Comparison of ENCODE assay signal across 20 mouse cellular contexts in the genomic region with DNA sequence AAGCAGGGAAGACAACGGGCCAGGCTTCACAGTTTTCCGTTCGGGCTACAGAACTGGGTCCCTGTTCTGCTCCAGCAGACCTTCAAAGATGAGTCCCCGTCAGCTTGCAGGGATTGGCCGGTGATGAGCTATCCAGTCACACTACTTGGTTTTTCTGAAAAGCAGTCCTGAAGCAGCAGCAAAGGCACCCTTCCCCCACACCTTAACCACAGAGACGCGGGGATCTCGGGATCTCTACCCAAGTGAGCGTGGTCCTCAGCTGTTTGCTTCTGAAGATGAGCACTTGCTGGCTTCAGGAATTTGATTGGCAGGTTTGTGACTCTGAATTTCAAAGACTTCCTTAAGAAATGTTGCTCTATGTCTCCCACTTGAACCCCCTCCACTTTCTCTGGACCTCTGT.
DNase-seq lines count a peak whose midpoint lies in the region; ATAC-seq lines count a peak whose summit lies in the region.
"Had no signal": no experiment of that assay in that cellular context is flagged by ENCODE, and none has a peak within 500 bp of the region (broad histone marks: within the 10 kb centered on the region; RNA-seq: fewer than 3 reads in every experiment).

No protein-coding gene starts in this region.

- H3K4me2 ChIP-seq in neural tube, embryonic 12.5 days (replicated peaks), result 0 out of 2 replicates have a peak overlapping the region, but pooled peaks have one; percentile 3
- H3K4me2 ChIP-seq in midbrain, embryonic 13.5 days (replicated peaks), result peak overlapping the region; percentile 16; the same call in 1 of the 2 replicates
- H3K4me2 ChIP-seq: embryonic facial prominence, embryonic 12.5 days; heart, embryonic 15.5 days had no signal

- H3K4me3 ChIP-seq in heart, embryonic 10.5 days, result no peak overlapping the region
- no peak overlapping the region for H3K4me3 ChIP-seq in neural tube, embryonic 12.5 days
- no peak overlapping the region for H3K4me3 ChIP-seq in midbrain, embryonic 13.5 days (replicated peaks)
- H3K4me3 ChIP-seq: embryonic facial prominence, embryonic 12.5 days; erythroblast, embryonic 14.5 days; heart, adult 2 months; heart, embryonic 15.5 days had no signal

- DNase-seq in heart, embryonic 10.5 days (ENCODE audit: low spot score), result peak; percentile 62
- DNase-seq in heart, postnatal 14 days, result no peak
- DNase-seq in neural tube, embryonic 10.5 days (ENCODE audit: extremely low spot score, low spot score), result no peak
- no peak for DNase-seq in cerebellum, postnatal 10 days
- DNase-seq in layer of hippocampus, adult 8-10 months (ENCODE audit: low spot score in 2 of 2), result no peak
- DNase-seq: cerebellum, adult 8-10 months; gastrocnemius, postnatal 14 days; heart, adult 2 months; kidney, adult 11 months; kidney, postnatal 10 days; layer of hippocampus, postnatal 36 days; liver; thymus, postnatal 25 days had no signal

- ATAC-seq in neural tube, embryonic 12.5 days (ENCODE audit: low FRiP score, low read depth), result no peak
- 0 out of 2 replicates have a peak, but pooled peaks have one; percentile 34 for ATAC-seq in midbrain, embryonic 13.5 days
- ATAC-seq: lung, postnatal 0 days had no signal

- H3K9me3 ChIP-seq in heart, embryonic 10.5 days, result no peaks in the 10 kb centered on the region
- H3K9me3 ChIP-seq in neural tube, embryonic 12.5 days, result no peaks in the 10 kb centered on the region
- H3K9me3 ChIP-seq in midbrain, embryonic 13.5 days, result peaks cover 3% of the 10 kb centered on the region; the same call in 1 of the 2 replicates
- H3K9me3 ChIP-seq: embryonic facial prominence, embryonic 12.5 days; heart, embryonic 15.5 days had no signal

- H3K27me3 ChIP-seq in heart, embryonic 10.5 days (ENCODE audit: insufficient read depth, poor library complexity, severe bottlenecking), result no peaks in the 10 kb centered on the region; the same call in 1 of the 2 replicates
- H3K27me3 ChIP-seq in neural tube, embryonic 12.5 days (replicated peaks), result peaks cover 8% of the 10 kb centered on the region; the same call in 1 of the 2 replicates
- peaks cover 81% of the 10 kb centered on the region for H3K27me3 ChIP-seq in midbrain, embryonic 13.5 days
- H3K27me3 ChIP-seq: embryonic facial prominence, embryonic 12.5 days; heart, embryonic 15.5 days had no signal

- WGBS in heart, embryonic 10.5 days, result 67% methylated on average over 9 of the region's 9 CpGs
- WGBS in neural tube, embryonic 12.5 days, result 45% methylated on average over 9 of the region's 9 CpGs
- 17% methylated on average over 9 of the region's 9 CpGs for WGBS in midbrain, embryonic 13.5 days

- H3K36me3 ChIP-seq in heart, embryonic 10.5 days, result no peaks in the 10 kb centered on the region
- no peaks in the 10 kb centered on the region for H3K36me3 ChIP-seq in neural tube, embryonic 12.5 days
- H3K36me3 ChIP-seq in midbrain, embryonic 13.5 days, result no peaks in the 10 kb centered on the region
- H3K36me3 ChIP-seq: embryonic facial prominence, embryonic 12.5 days; heart, embryonic 15.5 days had no signal

- intact Hi-C loops in heart, postnatal 14 days (cut with DNase I), result no loop called here

- H3K9ac ChIP-seq in neural tube, embryonic 12.5 days, result no peak overlapping the region
- no peak overlapping the region for H3K9ac ChIP-seq in midbrain, embryonic 13.5 days (replicated peaks)
- H3K9ac ChIP-seq: embryonic facial prominence, embryonic 12.5 days; heart, embryonic 15.5 days had no signal

- H3K27ac ChIP-seq in heart, embryonic 10.5 days, result no peak overlapping the region
- no peak overlapping the region for H3K27ac ChIP-seq in neural tube, embryonic 12.5 days
- H3K27ac ChIP-seq in midbrain, embryonic 13.5 days, result no peak overlapping the region
- H3K27ac ChIP-seq: embryonic facial prominence, embryonic 12.5 days; heart, adult 2 months; heart, embryonic 15.5 days; stomach, postnatal 0 days had no signal

- no peaks in the 10 kb centered on the region for H3K4me1 ChIP-seq in heart, embryonic 10.5 days
- peaks cover 5% of the 10 kb centered on the region; the same call in 1 of the 2 replicates for H3K4me1 ChIP-seq in neural tube, embryonic 12.5 days
- peaks cover 8% of the 10 kb centered on the region; the same call in 1 of the 2 replicates for H3K4me1 ChIP-seq in midbrain, embryonic 13.5 days (replicated peaks)
- H3K4me1 ChIP-seq: embryonic facial prominence, embryonic 12.5 days; heart, embryonic 15.5 days had no signal
